Comparison of ENCODE assay signal across 8 mouse cellular contexts in the genomic region with DNA sequence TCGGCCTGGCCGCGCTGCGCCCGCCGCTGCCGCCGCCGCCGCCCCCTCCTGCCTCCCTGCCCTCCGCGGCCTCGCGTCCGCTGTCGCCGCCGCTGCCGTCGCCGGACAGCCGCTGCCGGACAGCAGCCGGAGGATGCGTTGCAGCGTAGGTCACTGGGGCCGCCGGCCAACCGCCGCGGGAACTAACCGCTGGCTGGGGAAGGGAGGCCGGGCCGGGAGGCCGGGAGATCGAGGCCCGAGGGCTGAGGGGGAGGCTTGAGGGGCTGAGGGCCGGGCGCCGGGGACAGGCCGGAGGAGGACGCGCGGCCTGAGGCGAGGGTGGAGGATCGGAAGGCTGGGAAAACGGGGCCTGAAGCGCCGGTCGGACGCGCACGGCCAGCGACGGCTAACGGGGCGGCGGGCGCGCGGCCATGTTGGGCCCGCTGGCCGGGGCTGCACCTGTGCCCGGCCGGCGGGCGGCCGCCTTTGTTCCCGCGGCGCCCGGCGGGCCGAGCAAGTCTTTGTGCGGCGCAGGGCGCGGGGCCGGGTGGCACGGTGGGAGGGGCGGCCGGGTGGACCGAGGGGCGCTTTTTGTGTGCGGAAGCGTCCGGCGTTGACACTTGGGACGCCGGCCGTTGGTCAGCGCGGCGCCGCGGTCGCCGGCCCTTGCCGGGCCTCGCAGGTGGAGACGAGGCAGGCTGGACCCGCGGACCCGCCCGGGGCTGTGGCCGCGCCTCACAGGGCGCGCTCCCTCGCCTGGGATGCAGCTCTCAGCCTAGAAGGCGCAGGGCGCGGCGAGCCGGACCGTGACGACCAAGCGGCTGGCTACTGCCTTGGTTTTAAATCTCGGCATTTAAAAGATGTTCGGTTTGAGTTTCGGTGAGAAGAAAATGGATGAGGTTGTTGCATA. TPM values are rescaled to one million over a fixed set of nuclear protein-coding genes. Genes with fewer than 3 reads are reported as not detected.
DNase-seq lines count a peak whose midpoint lies in the region; ATAC-seq lines count a peak whose summit lies in the region.

No protein-coding gene starts in this region.

- peak overlapping the region; percentile 100 for H3K27ac ChIP-seq in hindbrain, embryonic 13.5 days

- H3K27me3 ChIP-seq in hindbrain, embryonic 13.5 days: no peaks in the 10 kb centered on the region
- peaks cover 19% of the 10 kb centered on the region for H3K27me3 ChIP-seq in megakaryocyte, embryonic 14.5 days (replicated peaks)

- H3K9me3 ChIP-seq in hindbrain, embryonic 13.5 days: no peaks in the 10 kb centered on the region
- H3K9me3 ChIP-seq in megakaryocyte, embryonic 14.5 days: no peaks in the 10 kb centered on the region

- DNase-seq in R1 (ENCODE audit: low read depth, low spot score): peak; percentile 39
- DNase-seq in cerebellum, adult 9-11 months: peak; percentile 59
- DNase-seq in frontal cortex, postnatal 10 days (ENCODE audit: low spot score in 2 of 2): peak; percentile 12 to 47
- DNase-seq in left cerebral cortex, postnatal 14 days (ENCODE audit: low spot score in 2 of 2): peak; percentile 26 to 42
- peak; percentile 17 to 21 for DNase-seq in right cerebral cortex, postnatal 36 days (ENCODE audit: low spot score in 2 of 2)

- peak overlapping the region; percentile 72 for H3K4me2 ChIP-seq in hindbrain, embryonic 13.5 days

- peaks cover 54% of the 10 kb centered on the region for H3K4me1 ChIP-seq in hindbrain, embryonic 13.5 days (replicated peaks)
- peaks cover 43% of the 10 kb centered on the region for H3K4me1 ChIP-seq in megakaryocyte, embryonic 14.5 days

- H3K9ac ChIP-seq in hindbrain, embryonic 13.5 days: peak overlapping the region; percentile 100

- peak overlapping the region; percentile 100 for H3K4me3 ChIP-seq in hindbrain, embryonic 13.5 days
- peak overlapping the region; percentile 96 for H3K4me3 ChIP-seq in megakaryocyte, embryonic 14.5 days (replicated peaks)

- intact Hi-C loops in left cerebral cortex, postnatal 14 days (cut with DNase I): loop anchor here (5.0 kb wide), 2 partner anchors 39 to 116 kb away; a partner anchor contains a TSS

- peak; percentile 59 for ATAC-seq in hindbrain, embryonic 13.5 days (ENCODE audit: low FRiP score)
- no peak for ATAC-seq in granulocyte monocyte progenitor cell, adult 5-6 weeks (replicated peaks; ENCODE audit: poor library complexity, severe bottlenecking)

- H3K36me3 ChIP-seq in hindbrain, embryonic 13.5 days: no peaks in the 10 kb centered on the region
- peaks cover 2% of the 10 kb centered on the region for H3K36me3 ChIP-seq in megakaryocyte, embryonic 14.5 days (replicated peaks; ENCODE audit: low read length)

- WGBS in hindbrain, embryonic 13.5 days: under 1% methylated on average over 97 of the region's 121 CpGs

RNA-seq across cellular contexts. Expression of a gene that starts 0.5 kb away (rescaled TPM):
- polyA plus RNA-seq in hindbrain, embryonic 13.5 days (2015; fragmentation: Nextera tagmentation; extraction: Ambion mirVana): 74.1 and 77.6 TPM in 2 replicates
- 100 to 1,000 TPM; 127 to 142 TPM for total RNA-seq in left cerebral cortex, postnatal 14 days (2021)
- 2.4 and 3.3 TPM in 2 replicates for polyA plus RNA-seq in megakaryocyte, embryonic 14.5 days (2012; ENCODE audit: insufficient read depth, low replicate concordance)
- total RNA-seq in granulocyte monocyte progenitor cell, adult 5-6 weeks (2014; fragmentation: Nextera tagmentation): 108 and 109 TPM in 2 replicates
- 108 and 136 TPM in 2 replicates for total RNA-seq in granulocyte monocyte progenitor cell, adult 5-6 weeks (2017)

RNA-seq across cellular contexts. Expression of a gene that starts 38.4 kb away (rescaled TPM):
- polyA plus RNA-seq in hindbrain, embryonic 13.5 days (2015; fragmentation: Nextera tagmentation; extraction: Ambion mirVana): 58.0 and 58.5 TPM in 2 replicates
- total RNA-seq in left cerebral cortex, postnatal 14 days (2021): 100 to 1,000 TPM; 104 to 111 TPM
- polyA plus RNA-seq in megakaryocyte, embryonic 14.5 days (2012; ENCODE audit: insufficient read depth, low replicate concordance): 9.0 and 9.4 TPM in 2 replicates
- total RNA-seq in granulocyte monocyte progenitor cell, adult 5-6 weeks (2014; fragmentation: Nextera tagmentation): 24.5 and 25.3 TPM in 2 replicates
- 19.9 and 22.3 TPM in 2 replicates for total RNA-seq in granulocyte monocyte progenitor cell, adult 5-6 weeks (2017)
